Mouse (Mus musculus): Measurements from ENCODE around the gene Itpkc. TPM values are rescaled to one million over a fixed set of nuclear protein-coding genes. Genes with fewer than 3 reads are reported as not detected.

Itpkc gene
- polyA plus RNA-seq, 1 experiment from 2014 or later = 11.6 TPM

DNA sequence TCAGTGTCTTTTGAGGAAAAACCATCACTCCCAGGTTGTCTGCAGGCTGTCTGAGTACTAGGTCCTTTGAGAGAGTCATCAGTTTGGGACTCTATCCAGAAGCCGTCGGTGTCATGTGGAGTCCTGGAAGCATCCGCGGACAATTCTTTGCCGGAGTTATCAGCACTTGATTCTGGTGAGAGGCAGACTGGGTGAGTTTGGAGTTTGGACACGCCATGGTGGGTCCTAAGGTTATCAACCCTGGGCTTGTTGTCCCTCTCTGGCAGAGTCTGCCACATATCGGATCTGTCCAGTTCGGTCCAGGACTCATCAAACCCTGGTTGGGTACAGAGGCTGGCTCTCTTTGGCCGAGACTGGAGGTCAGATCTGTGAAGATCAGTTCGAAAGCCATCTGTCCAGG is 785 bp downstream of the Itpkc start:
- TF ChIP-seq EP300 (optimal IDR thresholded peaks at IDR 0.05) = no peak
- TF ChIP-seq CTCF (IDR thresholded peaks at IDR 0.05; ENCODE audit: low read depth) = no peak
- no peak for DNase-seq (ENCODE audit: low spot score)
- no peaks in the 10 kb centered on the region for H3K27me3 ChIP-seq (ENCODE audit: control insufficient read depth, insufficient read depth, low read length)
- peak overlapping the region; percentile 87 for H3K9ac ChIP-seq (ENCODE audit: low read length)
- peak overlapping the region; percentile 78 for H3K4me2 ChIP-seq (replicated peaks; ENCODE audit: low read depth)
- ATAC-seq (ENCODE audit: low FRiP score, low TSS enrichment) = no peak
- peak overlapping the region; percentile 82 for H3K4me3 ChIP-seq (ENCODE audit: low read depth, low read length)
- H3K4me1 ChIP-seq (replicated peaks; ENCODE audit: control insufficient read depth, insufficient read depth) = peaks cover 3% of the 10 kb centered on the region; the same call in 1 of the 2 replicates
- peak overlapping the region; percentile 93 for H3K27ac ChIP-seq (replicated peaks)
- 2% methylated on average over 10 of the region's 10 CpGs for WGBS
- H3K9me3 ChIP-seq (ENCODE audit: control insufficient read depth, low read length) = no peaks in the 10 kb centered on the region
- H3K36me3 ChIP-seq (ENCODE audit: control insufficient read depth, insufficient read depth, low read length) = no peaks in the 10 kb centered on the region

DNA sequence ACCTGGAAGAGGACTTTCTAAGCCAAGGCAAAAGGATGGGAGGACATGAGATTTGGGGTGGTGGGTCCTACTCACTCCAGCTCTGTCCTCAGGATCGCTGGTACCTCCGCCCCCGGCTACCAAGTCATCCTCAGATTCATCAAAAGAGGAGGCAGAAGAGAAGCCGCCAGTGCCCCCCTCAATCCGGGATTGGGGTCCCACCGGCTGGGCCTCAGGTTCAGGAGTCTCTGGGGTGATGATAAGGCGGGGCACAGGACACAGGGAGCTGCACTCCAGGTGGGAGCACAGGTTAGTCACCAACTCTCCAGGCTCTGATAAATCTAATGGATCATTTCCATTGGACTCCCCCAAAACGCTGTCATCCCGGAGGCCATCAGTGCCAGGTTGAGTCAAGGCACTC is 1.2 kb downstream of the Itpkc start:
- no peak for ATAC-seq (ENCODE audit: low FRiP score, low TSS enrichment)
- Histone ChIP-seq H3K4me3 (ENCODE audit: low read depth, low read length) (peak overlapping the region; percentile 82), H3K9me3 (ENCODE audit: control insufficient read depth, low read length) (no peaks in the 10 kb centered on the region), H3K27ac (replicated peaks) (peak overlapping the region; percentile 93), H3K4me1 (replicated peaks; ENCODE audit: control insufficient read depth, insufficient read depth) (peaks cover 3% of the 10 kb centered on the region; the same call in 1 of the 2 replicates), H3K4me2 (replicated peaks; ENCODE audit: low read depth) (peak overlapping the region; percentile 78), H3K27me3 (ENCODE audit: control insufficient read depth, insufficient read depth, low read length) (no peaks in the 10 kb centered on the region), H3K9ac (ENCODE audit: low read length) (peak overlapping the region; percentile 87), H3K36me3 (ENCODE audit: control insufficient read depth, insufficient read depth, low read length) (no peaks in the 10 kb centered on the region)
- DNase-seq (ENCODE audit: low spot score) = no peak
- WGBS = 25% methylated on average over 9 of the region's 9 CpGs
- TF ChIP-seq CTCF (IDR thresholded peaks at IDR 0.05; ENCODE audit: low read depth) (no peak), EP300 (optimal IDR thresholded peaks at IDR 0.05) (no peak)

DNA sequence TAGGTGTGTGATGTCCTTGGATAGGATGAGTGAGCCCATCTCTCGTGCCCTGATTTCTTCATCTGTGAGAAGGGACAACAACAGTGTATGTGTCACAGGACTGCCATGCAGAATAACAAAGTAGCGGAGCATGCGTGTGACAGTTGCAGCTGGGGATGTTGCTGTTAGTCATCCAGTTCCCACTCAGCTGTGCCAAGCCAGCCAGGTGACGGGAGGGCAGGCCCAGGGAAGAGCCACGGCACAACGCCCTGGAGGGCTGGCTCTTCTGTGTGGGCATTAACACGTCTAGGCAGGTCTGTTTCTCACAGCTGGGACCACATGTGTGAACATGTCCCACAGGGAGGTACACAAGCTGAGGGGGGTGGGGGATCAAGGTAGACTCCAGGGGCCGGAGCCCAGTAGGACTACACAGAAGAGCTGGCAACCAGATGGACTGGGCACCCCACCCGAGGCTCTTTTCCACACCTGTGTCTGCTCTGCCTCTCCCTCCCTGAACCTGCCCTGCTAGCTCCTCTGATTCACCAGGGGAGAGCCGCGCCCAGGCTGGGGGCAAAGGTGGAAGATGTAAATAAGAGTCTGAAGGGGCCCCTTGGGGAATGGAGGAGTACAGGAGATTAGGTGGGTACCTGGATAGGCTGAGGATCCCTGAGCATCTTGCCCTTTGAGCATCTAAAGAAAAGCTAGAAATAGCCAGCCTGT is 3.4 kb downstream of the Itpkc start:
- no peaks in the 10 kb centered on the region for H3K9me3 ChIP-seq (ENCODE audit: control insufficient read depth, low read length)
- H3K9ac ChIP-seq (ENCODE audit: low read length) = 0 out of 2 replicates have a peak overlapping the region, but pooled peaks have one; percentile 35
- peak; percentile 77 for TF ChIP-seq EP300 (optimal IDR thresholded peaks at IDR 0.05)
- no peak for TF ChIP-seq CTCF (IDR thresholded peaks at IDR 0.05; ENCODE audit: low read depth)
- peak overlapping the region; percentile 82; the same call in 1 of the 2 replicates for H3K4me3 ChIP-seq (ENCODE audit: low read depth, low read length)
- ATAC-seq (ENCODE audit: low FRiP score, low TSS enrichment) = peak; percentile 67
- H3K27ac ChIP-seq (replicated peaks) = peak overlapping the region; percentile 59
- no peaks in the 10 kb centered on the region for H3K27me3 ChIP-seq (ENCODE audit: control insufficient read depth, insufficient read depth, low read length)
- H3K36me3 ChIP-seq (ENCODE audit: control insufficient read depth, insufficient read depth, low read length) = peaks cover under 1% of the 10 kb centered on the region; the same call in 1 of the 2 replicates
- 42% methylated on average over 11 of the region's 11 CpGs for WGBS
- peak overlapping the region; percentile 78 for H3K4me2 ChIP-seq (replicated peaks; ENCODE audit: low read depth)
- peaks cover 3% of the 10 kb centered on the region; the same call in 1 of the 2 replicates for H3K4me1 ChIP-seq (replicated peaks; ENCODE audit: control insufficient read depth, insufficient read depth)
- peak; percentile 88 for DNase-seq (ENCODE audit: low spot score)

DNA sequence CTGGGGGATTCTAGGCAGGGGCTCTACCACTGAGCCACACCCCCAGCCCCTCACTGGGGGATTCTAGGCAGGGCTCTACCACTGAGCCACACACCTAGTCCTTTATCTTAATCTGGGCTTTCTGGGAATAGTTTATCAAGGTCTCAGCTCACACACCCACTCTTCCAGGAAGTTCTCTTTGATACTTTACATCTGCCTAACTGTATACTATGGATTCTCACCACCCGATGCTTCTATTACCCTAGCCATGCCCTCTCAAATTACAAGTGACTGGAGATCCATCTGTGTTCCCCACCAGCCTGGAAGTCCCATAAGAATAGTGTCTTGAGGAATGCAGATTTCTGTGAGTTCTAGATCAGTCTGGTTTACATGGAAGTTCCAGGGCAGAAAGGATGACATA is 5.9 kb downstream of the Itpkc start:
- WGBS = 36% methylated on average over 1 of the region's 1 CpGs
- no peak for ATAC-seq (ENCODE audit: low FRiP score, low TSS enrichment)
- Histone ChIP-seq H3K27me3 (ENCODE audit: control insufficient read depth, insufficient read depth, low read length) (no peaks in the 10 kb centered on the region), H3K9me3 (ENCODE audit: control insufficient read depth, low read length) (no peaks in the 10 kb centered on the region), H3K4me3 (ENCODE audit: low read depth, low read length) (no peak overlapping the region), H3K4me1 (replicated peaks; ENCODE audit: control insufficient read depth, insufficient read depth) (peaks cover 3% of the 10 kb centered on the region; the same call in 1 of the 2 replicates), H3K36me3 (ENCODE audit: control insufficient read depth, insufficient read depth, low read length) (peaks cover 11% of the 10 kb centered on the region), H3K27ac (replicated peaks) (peak overlapping the region; percentile 35), H3K4me2 (replicated peaks; ENCODE audit: low read depth) (no peak overlapping the region), H3K9ac (ENCODE audit: low read length) (no peak overlapping the region)
- DNase-seq (ENCODE audit: low spot score) = peak; percentile 12
- TF ChIP-seq CTCF (IDR thresholded peaks at IDR 0.05; ENCODE audit: low read depth) (no peak), EP300 (optimal IDR thresholded peaks at IDR 0.05) (no peak)

DNA sequence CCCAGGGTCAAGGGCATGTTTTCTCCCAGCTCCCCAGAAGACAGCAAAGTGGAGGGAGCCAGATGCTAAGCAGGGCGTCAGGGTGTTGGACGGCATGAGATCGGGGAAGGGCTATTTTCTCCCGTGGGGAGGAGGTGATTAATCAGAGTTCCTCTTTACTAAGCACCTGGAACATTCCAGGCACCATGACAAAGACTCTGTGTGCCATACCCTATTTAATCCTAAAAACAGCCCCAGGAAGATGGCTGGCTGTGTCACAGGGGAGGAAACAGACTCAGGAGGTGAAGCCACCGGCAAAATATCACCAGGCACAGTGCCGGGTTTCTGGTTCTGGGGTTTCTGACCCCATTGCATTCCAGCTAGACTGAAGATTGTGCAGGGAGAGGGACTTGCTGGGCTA is 6.5 kb downstream of the Itpkc start:
- TF ChIP-seq CTCF (IDR thresholded peaks at IDR 0.05; ENCODE audit: low read depth) = no peak
- TF ChIP-seq EP300 (optimal IDR thresholded peaks at IDR 0.05) = no peak
- Histone ChIP-seq H3K36me3 (ENCODE audit: control insufficient read depth, insufficient read depth, low read length) (peaks cover 12% of the 10 kb centered on the region), H3K9me3 (ENCODE audit: control insufficient read depth, low read length) (no peaks in the 10 kb centered on the region), H3K4me1 (replicated peaks; ENCODE audit: control insufficient read depth, insufficient read depth) (no peaks in the 10 kb centered on the region; the same call in 1 of the 2 replicates), H3K27me3 (ENCODE audit: control insufficient read depth, insufficient read depth, low read length) (no peaks in the 10 kb centered on the region), H3K4me2 (replicated peaks; ENCODE audit: low read depth) (no peak overlapping the region), H3K4me3 (ENCODE audit: low read depth, low read length) (no peak overlapping the region), H3K27ac (replicated peaks) (peak overlapping the region; percentile 41), H3K9ac (ENCODE audit: low read length) (no peak overlapping the region)
- DNase-seq (ENCODE audit: low spot score) (no peak), ATAC-seq (ENCODE audit: low FRiP score, low TSS enrichment) (no peak)
- WGBS = 48% methylated on average over 6 of the region's 6 CpGs

DNA sequence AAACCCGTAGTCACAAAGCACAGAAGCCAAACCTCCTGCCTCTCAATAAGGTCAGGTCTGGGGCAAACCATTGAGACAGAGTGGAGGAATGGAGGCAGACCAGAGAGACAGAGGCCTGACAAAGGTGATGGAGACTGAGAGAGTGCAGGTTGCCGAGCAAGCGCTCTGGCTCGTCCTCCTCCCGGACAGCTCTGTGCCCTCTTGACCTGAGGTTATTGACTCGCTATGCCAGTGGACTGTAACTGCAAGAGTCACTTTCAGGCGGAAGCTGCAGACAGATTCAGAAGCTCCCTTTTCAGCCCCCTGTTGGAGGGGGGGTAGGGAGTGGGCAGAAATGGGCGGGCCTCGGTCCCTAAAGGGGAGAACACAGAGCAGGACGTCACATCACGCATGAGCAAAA is 8.5 kb downstream of the Itpkc start:
- Histone ChIP-seq H3K27me3 (ENCODE audit: control insufficient read depth, insufficient read depth, low read length) (no peaks in the 10 kb centered on the region), H3K9me3 (ENCODE audit: control insufficient read depth, low read length) (no peaks in the 10 kb centered on the region), H3K9ac (ENCODE audit: low read length) (no peak overlapping the region), H3K4me1 (replicated peaks; ENCODE audit: control insufficient read depth, insufficient read depth) (no peaks in the 10 kb centered on the region), H3K4me2 (replicated peaks; ENCODE audit: low read depth) (no peak overlapping the region), H3K36me3 (ENCODE audit: control insufficient read depth, insufficient read depth, low read length) (peaks cover 12% of the 10 kb centered on the region), H3K27ac (replicated peaks) (no peak overlapping the region), H3K4me3 (ENCODE audit: low read depth, low read length) (no peak overlapping the region)
- DNase-seq (ENCODE audit: low spot score) (no peak), ATAC-seq (ENCODE audit: low FRiP score, low TSS enrichment) (no peak)
- TF ChIP-seq EP300 (optimal IDR thresholded peaks at IDR 0.05) = no peak
- no peak for TF ChIP-seq CTCF (IDR thresholded peaks at IDR 0.05; ENCODE audit: low read depth)
- WGBS = 75% methylated on average over 11 of the region's 11 CpGs
